Mouse (Mus musculus) adrenal gland, adult 18-20 months (tissue): ENCODE results near the gene Slc30a9. TPM values are rescaled to one million over a fixed set of nuclear protein-coding genes. Genes with fewer than 3 reads are reported as not detected.

Experiments
- total RNA-seq, 2 experiments: library from RNA; stranded (reverse); gene quantifications; 1 replicate in 1 of 2; 2 replicates in 1 of 2; pipeline ENCODE4 v1.2.3; 2021

Gene Slc30a9
- total RNA-seq, 2 experiments from 2014 or later = 122 to 139 TPM

Other genes starting within 250 kb of the Slc30a9 start
- gene Phox2b, start 207.7 kb upstream of the Slc30a9 start, total RNA-seq = 10 to 100 TPM; 15.6 to 17.2 TPM
- 100 to 1,000 TPM; 157 to 164 TPM for gene Tmem33, start 46.4 kb upstream of the Slc30a9 start, total RNA-seq
- under 1 TPM; 0.73 to 0.93 TPM for gene Bend4, start 121.4 kb downstream of the Slc30a9 start, total RNA-seq